Mouse (Mus musculus): Measurements from ENCODE around the gene Fkbp6. TPM values are rescaled to one million over a fixed set of nuclear protein-coding genes. Genes with fewer than 3 reads are reported as not detected.

Gene Fkbp6
- polyA plus RNA-seq, 1 experiment from 2014 or later, result not detected

GRCm38 (mm10) chr5:135251079-135251454, 98.8 kb downstream of the Fkbp6 start, which contains the start of gene Fzd9:
TSS of gene Fzd9 (minus strand) at chr5:135251230.
- Histone ChIP-seq H3K27ac (replicated peaks) (peak within 1 kb of the TSS; percentile 53; the same call in 1 of the 2 replicates), H3K9ac (peak within 1 kb of the TSS; percentile 27), H3K36me3 (peaks cover 11% of the 10 kb centered on the region), H3K9me3 (replicated peaks) (no peaks in the 10 kb centered on the region), H3K4me2 (replicated peaks) (peak within 1 kb of the TSS; percentile 95), H3K4me3 (replicated peaks) (peak within 1 kb of the TSS; percentile 59), H3K27me3 (peaks cover 23% of the 10 kb centered on the region), H3K4me1 (peaks cover 33% of the 10 kb centered on the region)
- 0% methylated on average over 51 of the region's 51 CpGs for WGBS
- ATAC-seq (ENCODE audit: insufficient number of reproducible peaks, low FRiP score, low TSS enrichment, low read depth), result peak; percentile 87

GRCm38 (mm10) chr5:135250186-135251078, 99.4 kb downstream of the Fkbp6 start:
- Histone ChIP-seq H3K4me1 (peaks cover 33% of the 10 kb centered on the region), H3K27ac (replicated peaks) (0 out of 2 replicates have a peak overlapping the region, but pooled peaks have one; percentile 5), H3K4me3 (replicated peaks) (peak overlapping the region; percentile 59), H3K9me3 (replicated peaks) (no peaks in the 10 kb centered on the region), H3K36me3 (peaks cover 18% of the 10 kb centered on the region), H3K27me3 (peaks cover 23% of the 10 kb centered on the region), H3K9ac (peak overlapping the region; percentile 27), H3K4me2 (replicated peaks) (peak overlapping the region; percentile 95)
- ATAC-seq (ENCODE audit: insufficient number of reproducible peaks, low FRiP score, low TSS enrichment, low read depth), result peak; percentile 68
- 2% methylated on average over 89 of the region's 92 CpGs for WGBS

GRCm38 (mm10) chr5:135248956-135249676, 100.7 kb downstream of the Fkbp6 start:
- WGBS, result 81% methylated on average over 16 of the region's 16 CpGs

DNA sequence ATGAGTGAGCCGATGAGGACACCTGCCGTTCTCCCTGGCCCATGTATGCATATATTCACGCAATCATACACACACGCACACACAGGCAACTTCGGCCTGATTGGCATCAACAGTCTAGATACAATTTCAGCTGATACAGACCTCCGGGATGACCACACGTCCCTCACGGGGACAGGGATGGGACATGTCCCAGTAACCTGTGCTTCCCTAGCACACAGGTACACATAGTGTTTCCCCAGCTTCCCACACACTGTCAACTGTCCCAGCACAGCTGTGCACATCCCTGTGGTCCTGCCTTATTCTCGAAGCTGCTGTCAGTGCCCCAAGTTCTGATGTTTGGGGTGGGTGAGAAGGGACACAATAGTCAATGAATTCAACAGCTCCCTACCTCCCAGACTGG, 102.5 kb downstream of the Fkbp6 start:
- Histone ChIP-seq H3K27me3 (peaks cover 23% of the 10 kb centered on the region), H3K36me3 (peaks cover 46% of the 10 kb centered on the region), H3K4me1 (peaks cover 16% of the 10 kb centered on the region), H3K9me3 (replicated peaks) (no peaks in the 10 kb centered on the region), H3K27ac (replicated peaks) (no peak overlapping the region), H3K4me3 (replicated peaks) (no peak overlapping the region), H3K4me2 (replicated peaks) (peak overlapping the region; percentile 8; the same call in 1 of the 2 replicates), H3K9ac (no peak overlapping the region)
- 67% methylated on average over 9 of the region's 9 CpGs for WGBS
- ATAC-seq (ENCODE audit: insufficient number of reproducible peaks, low FRiP score, low TSS enrichment, low read depth), result no peak

More at GRCm38 (mm10) chr5:135248956-135249676, 100.7 kb downstream of the Fkbp6 start:
- peak overlapping the region; percentile 59 for H3K4me3 ChIP-seq (replicated peaks)
- no peaks in the 10 kb centered on the region for H3K9me3 ChIP-seq (replicated peaks)
- peaks cover 30% of the 10 kb centered on the region for H3K4me1 ChIP-seq
- peak overlapping the region; percentile 95 for H3K4me2 ChIP-seq (replicated peaks)
- ATAC-seq (ENCODE audit: insufficient number of reproducible peaks, low FRiP score, low TSS enrichment, low read depth), result no peak
- H3K36me3 ChIP-seq, result peaks cover 30% of the 10 kb centered on the region
- H3K27ac ChIP-seq (replicated peaks), result no peak overlapping the region
- H3K9ac ChIP-seq, result no peak overlapping the region
- H3K27me3 ChIP-seq, result peaks cover 23% of the 10 kb centered on the region

- WGBS, result 68% methylated on average over 4 of the region's 4 CpGs
- H3K27ac ChIP-seq (replicated peaks), result no peak overlapping the region
- H3K36me3 ChIP-seq, result peaks cover 54% of the 10 kb centered on the region
Observed at GRCm38 (mm10) chr5:135246531-135246930, 103.3 kb downstream of the Fkbp6 start.

GRCm38 (mm10) chr5:135243166-135243565, 106.7 kb downstream of the Fkbp6 start:
- H3K27ac ChIP-seq (replicated peaks), result no peak overlapping the region; the same call in 1 of the 2 replicates
- no peaks in the 10 kb centered on the region for H3K27me3 ChIP-seq
- no peak overlapping the region for H3K4me2 ChIP-seq (replicated peaks)
- H3K9ac ChIP-seq, result no peak overlapping the region
- no peaks in the 10 kb centered on the region for H3K4me1 ChIP-seq
- 96% methylated on average over 1 of the region's 1 CpGs for WGBS
- ATAC-seq (ENCODE audit: insufficient number of reproducible peaks, low FRiP score, low TSS enrichment, low read depth), result no peak
- no peaks in the 10 kb centered on the region for H3K9me3 ChIP-seq (replicated peaks)
- H3K36me3 ChIP-seq, result peaks cover 87% of the 10 kb centered on the region
- no peak overlapping the region for H3K4me3 ChIP-seq (replicated peaks)

More at GRCm38 (mm10) chr5:135246531-135246930, 103.3 kb downstream of the Fkbp6 start:
- H3K27me3 ChIP-seq, result peaks cover 23% of the 10 kb centered on the region
- no peak overlapping the region; the same call in 1 of the 2 replicates for H3K4me2 ChIP-seq (replicated peaks)
- no peaks in the 10 kb centered on the region for H3K9me3 ChIP-seq (replicated peaks)
- H3K4me3 ChIP-seq (replicated peaks), result no peak overlapping the region
- ATAC-seq (ENCODE audit: insufficient number of reproducible peaks, low FRiP score, low TSS enrichment, low read depth), result no peak
- no peak overlapping the region for H3K9ac ChIP-seq
- peaks cover 16% of the 10 kb centered on the region for H3K4me1 ChIP-seq

- H3K4me2 ChIP-seq (replicated peaks), result no peak overlapping the region
- peak; percentile 62 for ATAC-seq (ENCODE audit: insufficient number of reproducible peaks, low FRiP score, low TSS enrichment, low read depth)
Observed at GRCm38 (mm10) chr5:135242608-135243007, 107.2 kb downstream of the Fkbp6 start.

DNA sequence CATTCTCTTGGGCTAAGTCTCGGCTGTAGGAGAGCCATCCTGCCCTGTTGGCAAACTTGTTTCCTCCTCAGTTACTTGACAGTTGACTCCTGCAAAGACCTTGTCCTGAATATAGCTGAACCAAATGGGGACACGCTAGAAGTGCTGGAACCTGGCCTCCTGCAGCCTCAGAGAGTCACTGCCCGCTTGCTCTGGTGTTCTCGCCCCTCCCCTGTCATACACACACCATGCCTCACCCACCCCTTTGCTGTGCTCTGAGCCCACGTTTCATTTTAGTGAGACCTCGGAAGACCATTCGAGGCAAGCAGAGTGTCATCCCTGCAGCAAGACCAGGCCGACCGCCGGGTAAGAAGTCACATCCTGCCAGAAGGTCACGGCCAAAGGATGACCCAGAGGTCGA, 107.7 kb downstream of the Fkbp6 start:
- H3K27ac ChIP-seq (replicated peaks), result no peak overlapping the region; the same call in 1 of the 2 replicates
- H3K27me3 ChIP-seq, result no peaks in the 10 kb centered on the region
- ATAC-seq (ENCODE audit: insufficient number of reproducible peaks, low FRiP score, low TSS enrichment, low read depth), result no peak
- H3K9ac ChIP-seq, result no peak overlapping the region
- H3K4me3 ChIP-seq (replicated peaks), result no peak overlapping the region
- no peaks in the 10 kb centered on the region for H3K9me3 ChIP-seq (replicated peaks)
- H3K36me3 ChIP-seq, result peaks cover 97% of the 10 kb centered on the region
- 73% methylated on average over 12 of the region's 12 CpGs for WGBS
- H3K4me2 ChIP-seq (replicated peaks), result no peak overlapping the region
- H3K4me1 ChIP-seq, result no peaks in the 10 kb centered on the region

More at GRCm38 (mm10) chr5:135242608-135243007, 107.2 kb downstream of the Fkbp6 start:
- Histone ChIP-seq H3K27me3 (no peaks in the 10 kb centered on the region), H3K9ac (no peak overlapping the region), H3K36me3 (peaks cover 93% of the 10 kb centered on the region), H3K9me3 (replicated peaks) (no peaks in the 10 kb centered on the region), H3K4me1 (no peaks in the 10 kb centered on the region), H3K4me3 (replicated peaks) (no peak overlapping the region), H3K27ac (replicated peaks) (no peak overlapping the region)
- WGBS, result 75% methylated on average over 3 of the region's 3 CpGs

Small RNA genes within 50 kb of the gene (microRNA-seq; reads per million reads assigned to microRNA genes)
- 0.52 reads per million for gene Mir7033 (ENCODE audit: borderline number of aligned reads)

Other genes with a start within 250 kb of the Fkbp6 start
- gene Tbl2, start 200.4 kb downstream of the Fkbp6 start, polyA plus RNA-seq (2015; fragmentation: Nextera tagmentation; extraction: Ambion mirVana), result 25.9 and 28.3 TPM in 2 replicates
- gene Bcl7b, start 181.8 kb downstream of the Fkbp6 start, polyA plus RNA-seq (2015; fragmentation: Nextera tagmentation; extraction: Ambion mirVana), result 48.9 and 51.2 TPM in 2 replicates
- gene Baz1b, start 162.8 kb downstream of the Fkbp6 start, polyA plus RNA-seq (2015; fragmentation: Nextera tagmentation; extraction: Ambion mirVana), result 36.2 and 42.4 TPM in 2 replicates
- gene Fzd9, start 98.8 kb downstream of the Fkbp6 start, polyA plus RNA-seq (2015; fragmentation: Nextera tagmentation; extraction: Ambion mirVana), result 16.0 and 16.2 TPM in 2 replicates
- not detected in 2 replicates for gene Trim50, start 3.3 kb upstream of the Fkbp6 start, polyA plus RNA-seq (2015; fragmentation: Nextera tagmentation; extraction: Ambion mirVana)
- gene Nsun5, start 19.9 kb upstream of the Fkbp6 start, polyA plus RNA-seq (2015; fragmentation: Nextera tagmentation; extraction: Ambion mirVana), result 37.8 and 38.2 TPM in 2 replicates
- gene Pom121, start 44.5 kb upstream of the Fkbp6 start, polyA plus RNA-seq (2015; fragmentation: Nextera tagmentation; extraction: Ambion mirVana), result 12.7 and 13.5 TPM in 2 replicates
- 32.0 and 35.6 TPM in 2 replicates for gene Hip1, start 195.1 kb upstream of the Fkbp6 start, polyA plus RNA-seq (2015; fragmentation: Nextera tagmentation; extraction: Ambion mirVana)
- not detected in 2 replicates for gene Ccl26, start 213.5 kb upstream of the Fkbp6 start, polyA plus RNA-seq (2015; fragmentation: Nextera tagmentation; extraction: Ambion mirVana)
- gene Ccl24, start 223.0 kb upstream of the Fkbp6 start, polyA plus RNA-seq (2015; fragmentation: Nextera tagmentation; extraction: Ambion mirVana), result 2.7 and 2.8 TPM in 2 replicates